Mouse (Mus musculus): ENCODE data around the gene Gabrq.

DNA sequence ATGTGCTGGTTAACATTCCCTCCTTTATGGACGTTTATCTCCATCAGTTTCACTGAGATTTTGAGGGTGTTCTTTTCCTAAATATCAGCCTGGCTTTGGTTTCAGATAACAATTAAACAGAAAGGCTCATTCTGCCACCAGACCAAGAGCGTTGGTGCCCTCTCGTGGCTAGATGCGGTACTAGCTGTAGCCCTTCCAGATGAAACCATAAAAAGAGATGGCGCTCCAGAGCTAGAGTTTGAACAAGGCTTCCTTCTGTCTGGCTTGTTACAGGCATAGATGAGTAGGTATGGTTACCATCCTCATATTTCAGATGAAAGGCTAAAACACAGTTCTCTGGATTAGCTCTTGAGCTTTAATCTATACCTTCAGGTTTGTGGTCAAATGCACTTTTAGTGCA lies 5.4 kb upstream of the Gabrq start:
- TF ChIP-seq POLR2A (IDR thresholded peaks at IDR 0.05; ENCODE audit: low read depth, low read length) (no peak), CTCF (IDR thresholded peaks at IDR 0.05; ENCODE audit: borderline replicate concordance, insufficient read depth, low read length) (peak; percentile 74; the same call in 1 of the 2 replicates)
